Mouse (Mus musculus) heart, embryonic 10.5 days (tissue): ENCODE data around the gene Pparg. TPM values are rescaled to one million over a fixed set of nuclear protein-coding genes. Genes with fewer than 3 reads are reported as not detected.

Experiments used
- DNase-seq: peaks from one replicate; pipeline ENCODE4 v3.0.0-alpha.2; 2017; ENCODE audit warnings: low spot score
- H3K27ac ChIP-seq: fragments of 300-500 bp; sonication (generic); 2 replicates; pipeline ENCODE4 v1.5.1; 2016; ENCODE audit warnings: mild to moderate bottlenecking
- H3K27me3 ChIP-seq: fragments of 300-500 bp; sonication (generic); 2 replicates; pipeline ENCODE4 v1.6.1; 2016; ENCODE audit warnings: mild to moderate bottlenecking; ENCODE audit not compliant: poor library complexity, insufficient read depth, severe bottlenecking
- H3K36me3 ChIP-seq: fragments of 300-500 bp; sonication (generic); 2 replicates; pipeline ENCODE4 v1.6.1; 2016; ENCODE audit warnings: mild to moderate bottlenecking, moderate library complexity
- H3K4me1 ChIP-seq: fragments of 300-500 bp; sonication (generic); 2 replicates; pipeline ENCODE4 v1.6.1; 2016; ENCODE audit warnings: mild to moderate bottlenecking
- H3K4me3 ChIP-seq: fragments of 300-500 bp; sonication (generic); 2 replicates; pipeline ENCODE4 v1.5.1; 2016; ENCODE audit warnings: mild to moderate bottlenecking, moderate library complexity
- H3K9me3 ChIP-seq: fragments of 300-500 bp; sonication (generic); 2 replicates; pipeline ENCODE4 v1.6.1; 2016; ENCODE audit warnings: mild to moderate bottlenecking, moderate library complexity
- WGBS: fragments of 180-500 bp; shearing (Covaris S2); methylation state at CpG from one replicate; pipeline ENCODE4 v1.1.7; 2016; 5-methylcytosine and 5-hydroxymethylcytosine counted together
- polyA plus RNA-seq: library from polyadenylated mRNA; unstranded; fragments of >200 nt; fragmentation: Nextera tagmentation; extraction: Ambion mirVana; gene quantifications from 2 replicates; pipeline ENCODE4 v1.2.1, GENCODE M21; 2016

Gene Pparg
- polyA plus RNA-seq, 1 experiment from 2014 or later = 0.88 TPM

DNA sequence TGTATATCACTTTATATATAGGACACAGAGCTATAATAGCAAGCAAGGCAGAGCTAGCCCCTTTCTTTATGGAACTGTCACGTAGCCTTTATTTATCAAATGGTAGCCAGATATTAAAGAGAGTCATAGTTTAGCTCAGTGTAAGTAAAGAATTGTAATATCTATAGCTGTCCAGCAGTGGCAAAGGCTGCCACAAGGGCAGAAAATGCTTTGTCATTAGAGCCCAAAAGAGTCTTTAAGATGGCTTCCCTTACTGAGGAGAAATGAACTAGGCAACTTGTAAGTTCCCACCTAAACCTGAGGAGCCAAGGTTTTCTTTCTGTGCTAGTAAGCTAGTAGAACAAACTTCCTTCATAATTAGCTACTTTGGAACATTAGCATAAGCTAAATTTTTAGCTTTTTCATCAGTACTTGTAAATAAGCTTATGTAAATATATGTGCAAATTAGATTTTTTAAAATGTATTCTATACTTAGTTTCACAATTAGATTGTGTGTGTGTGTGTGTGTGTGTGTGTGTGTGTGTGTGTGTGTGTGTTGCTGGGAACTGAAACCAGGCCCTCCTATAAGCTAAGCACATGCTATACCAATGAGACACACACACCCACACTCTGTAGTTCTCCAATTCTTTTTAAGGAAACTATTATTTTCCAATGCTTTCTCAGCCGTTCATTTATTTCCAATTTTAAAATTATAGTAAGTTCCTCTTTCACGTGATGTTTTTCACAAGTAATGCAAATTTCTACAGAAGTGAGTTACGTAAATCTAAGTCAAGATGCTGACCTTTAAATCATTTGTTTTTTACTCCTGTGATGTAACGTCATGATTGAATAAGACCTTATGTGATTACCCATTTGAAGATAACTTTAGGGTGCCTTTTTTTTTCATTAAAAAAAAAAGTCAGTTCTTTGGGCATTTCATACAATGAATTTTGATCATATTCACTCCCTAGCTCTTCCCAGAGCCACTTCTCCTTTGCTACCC is 14.4 kb downstream of the Pparg start:
- 80% methylated on average over 5 of the region's 5 CpGs for WGBS
- H3K27ac ChIP-seq = no peak overlapping the region
- H3K4me1 ChIP-seq = no peaks in the 10 kb centered on the region
- no peak for DNase-seq
- H3K36me3 ChIP-seq = no peaks in the 10 kb centered on the region
- H3K4me3 ChIP-seq = no peak overlapping the region
- no peaks in the 10 kb centered on the region for H3K27me3 ChIP-seq
- no peaks in the 10 kb centered on the region for H3K9me3 ChIP-seq

GRCm38 (mm10) chr6:115380596-115380995 is 19.8 kb downstream of the Pparg start:
- no peak for DNase-seq
- H3K4me3 ChIP-seq = no peak overlapping the region
- H3K27ac ChIP-seq = no peak overlapping the region
- H3K36me3 ChIP-seq = no peaks in the 10 kb centered on the region
- 92% methylated on average over 5 of the region's 5 CpGs for WGBS
- H3K27me3 ChIP-seq = no peaks in the 10 kb centered on the region
- no peaks in the 10 kb centered on the region for H3K9me3 ChIP-seq
- H3K4me1 ChIP-seq = no peaks in the 10 kb centered on the region

DNA sequence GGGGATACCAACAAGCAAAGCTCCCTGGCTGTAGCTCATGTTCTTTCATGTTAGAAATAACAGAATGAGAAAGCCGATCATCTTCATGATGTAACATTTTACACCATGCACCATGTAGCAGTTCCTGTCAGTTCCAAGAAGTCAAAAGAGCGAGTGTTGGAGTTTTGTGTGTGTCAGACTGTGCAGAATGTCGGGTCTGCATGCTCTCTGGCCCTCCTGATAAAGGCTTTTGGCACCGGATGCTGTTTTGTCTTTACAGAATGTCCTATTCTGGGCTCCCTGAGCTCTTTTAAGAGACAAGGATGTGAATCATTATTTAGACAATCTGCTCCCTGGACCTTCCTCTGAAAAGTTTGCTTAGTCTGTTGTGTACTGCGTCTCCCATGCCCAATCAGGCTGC is 22.0 kb downstream of the Pparg start:
- Histone ChIP-seq H3K4me3 (no peak overlapping the region), H3K27me3 (no peaks in the 10 kb centered on the region), H3K36me3 (no peaks in the 10 kb centered on the region), H3K27ac (no peak overlapping the region), H3K9me3 (no peaks in the 10 kb centered on the region), H3K4me1 (no peaks in the 10 kb centered on the region)
- DNase-seq = no peak
- 58% methylated on average over 5 of the region's 5 CpGs for WGBS

- 86% methylated on average over 4 of the region's 4 CpGs for WGBS
- Histone ChIP-seq H3K27ac (no peak overlapping the region), H3K27me3 (no peaks in the 10 kb centered on the region)
Observed at GRCm38 (mm10) chr6:115389945-115390540, 29.3 kb downstream of the Pparg start.

GRCm38 (mm10) chr6:115396911-115397310 is 36.2 kb downstream of the Pparg start:
- no peak overlapping the region for H3K27ac ChIP-seq
- no peaks in the 10 kb centered on the region for H3K27me3 ChIP-seq
- no peaks in the 10 kb centered on the region for H3K4me1 ChIP-seq
- H3K36me3 ChIP-seq = no peaks in the 10 kb centered on the region
- 46% methylated on average over 3 of the region's 3 CpGs for WGBS
- no peak overlapping the region for H3K4me3 ChIP-seq
- H3K9me3 ChIP-seq = no peaks in the 10 kb centered on the region
- no peak for DNase-seq

More at GRCm38 (mm10) chr6:115389945-115390540, 29.3 kb downstream of the Pparg start:
- Histone ChIP-seq H3K4me1 (no peaks in the 10 kb centered on the region), H3K36me3 (no peaks in the 10 kb centered on the region), H3K9me3 (no peaks in the 10 kb centered on the region), H3K4me3 (no peak overlapping the region)
- no peak for DNase-seq

GRCm38 (mm10) chr6:115404354-115404753 is 43.6 kb downstream of the Pparg start:
- Histone ChIP-seq H3K27me3 (no peaks in the 10 kb centered on the region), H3K36me3 (no peaks in the 10 kb centered on the region), H3K9me3 (no peaks in the 10 kb centered on the region), H3K27ac (no peak overlapping the region), H3K4me1 (no peaks in the 10 kb centered on the region), H3K4me3 (no peak overlapping the region)
- no peak for DNase-seq
- 80% methylated on average over 2 of the region's 2 CpGs for WGBS

DNA sequence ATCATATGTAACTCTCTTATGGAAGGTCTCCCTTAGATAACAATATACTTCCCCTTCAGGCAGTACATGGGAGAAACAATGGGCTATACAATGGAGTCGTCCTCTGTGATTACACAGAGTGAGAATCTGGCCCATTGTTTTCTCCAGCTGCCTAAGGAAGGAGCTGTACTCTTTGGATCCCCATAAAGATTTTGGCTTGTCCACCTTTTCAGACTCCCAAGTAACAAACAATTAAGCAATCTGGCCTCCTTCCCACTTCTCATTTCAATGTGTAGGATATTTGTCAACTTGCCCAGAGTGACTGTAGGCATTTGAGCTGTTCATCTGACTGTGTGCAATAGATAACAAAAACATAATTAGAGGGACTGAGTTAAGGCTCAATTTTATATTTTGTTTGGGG is 50.7 kb downstream of the Pparg start:
- H3K4me1 ChIP-seq = no peaks in the 10 kb centered on the region
- no peak for DNase-seq
- no peaks in the 10 kb centered on the region for H3K27me3 ChIP-seq
- H3K9me3 ChIP-seq = no peaks in the 10 kb centered on the region
- H3K4me3 ChIP-seq = no peak overlapping the region
- 41% methylated on average over 1 of the region's 1 CpGs for WGBS
- H3K27ac ChIP-seq = no peak overlapping the region
- H3K36me3 ChIP-seq = no peaks in the 10 kb centered on the region

DNA sequence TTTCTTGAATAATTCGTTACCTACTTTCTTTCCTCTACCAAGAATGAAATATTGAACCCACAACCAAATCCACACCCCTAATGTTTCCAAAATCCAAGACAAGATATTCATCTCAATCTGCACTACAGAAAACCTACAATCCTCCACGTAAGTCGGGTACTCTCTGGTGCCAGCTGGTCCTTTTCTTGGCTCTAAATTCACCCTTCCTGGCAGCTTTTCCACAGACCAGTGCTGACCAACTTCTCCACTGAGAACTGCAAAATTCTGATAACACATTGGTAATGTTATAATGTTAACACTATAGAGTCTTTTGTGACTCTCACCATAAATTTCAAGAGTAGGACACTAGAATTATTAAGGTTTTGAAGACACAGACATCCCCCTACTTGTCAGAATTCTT is 57.4 kb downstream of the Pparg start:
- H3K4me1 ChIP-seq = no peaks in the 10 kb centered on the region
- H3K4me3 ChIP-seq = no peak overlapping the region
- whole genome bisulfite sequencing = 87% methylated on average over 3 of the region's 3 CpGs
- H3K9me3 ChIP-seq = no peaks in the 10 kb centered on the region
- no peaks in the 10 kb centered on the region for H3K27me3 ChIP-seq
- no peak for DNase-seq
- H3K36me3 ChIP-seq = no peaks in the 10 kb centered on the region
- H3K27ac ChIP-seq = no peak overlapping the region

- Histone ChIP-seq H3K27me3 (no peaks in the 10 kb centered on the region), H3K9me3 (no peaks in the 10 kb centered on the region), H3K36me3 (no peaks in the 10 kb centered on the region), H3K4me3 (no peak overlapping the region), H3K27ac (no peak overlapping the region), H3K4me1 (no peaks in the 10 kb centered on the region)
- DNase-seq = no peak
- 71% methylated on average over 3 of the region's 3 CpGs for WGBS
Observed at GRCm38 (mm10) chr6:115418964-115419363, 58.2 kb downstream of the Pparg start.

- no peaks in the 10 kb centered on the region for H3K36me3 ChIP-seq
Observed at GRCm38 (mm10) chr6:115420963-115421362, 60.2 kb downstream of the Pparg start.

DNA sequence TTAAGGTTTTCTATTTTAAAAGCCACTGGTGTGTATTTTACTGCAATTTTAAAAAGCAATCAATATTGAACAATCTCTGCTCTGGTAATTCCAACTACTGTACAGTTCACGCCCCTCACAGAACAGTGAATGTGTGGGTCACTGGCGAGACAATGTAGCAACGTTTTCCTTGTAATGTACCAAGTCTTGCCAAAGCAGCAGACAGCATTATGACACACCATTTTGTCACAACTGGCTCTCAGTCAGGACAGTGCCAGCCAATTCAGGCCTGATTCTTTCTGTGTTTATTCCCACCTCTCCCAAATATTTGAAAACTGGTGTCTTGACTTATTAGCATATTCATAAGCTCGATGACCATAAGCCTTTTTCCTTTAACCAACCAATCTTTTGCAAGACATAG is 60.9 kb downstream of the Pparg start:
- Histone ChIP-seq H3K27me3 (no peaks in the 10 kb centered on the region), H3K36me3 (no peaks in the 10 kb centered on the region), H3K27ac (no peak overlapping the region), H3K4me1 (no peaks in the 10 kb centered on the region), H3K9me3 (no peaks in the 10 kb centered on the region), H3K4me3 (no peak overlapping the region)
- 77% methylated on average over 4 of the region's 4 CpGs for WGBS
- no peak for DNase-seq

More at GRCm38 (mm10) chr6:115420963-115421362, 60.2 kb downstream of the Pparg start:
- WGBS = 51% methylated on average over 1 of the region's 1 CpGs
- no peaks in the 10 kb centered on the region for H3K4me1 ChIP-seq
- H3K27me3 ChIP-seq = no peaks in the 10 kb centered on the region
- no peak overlapping the region for H3K4me3 ChIP-seq
- no peak overlapping the region for H3K27ac ChIP-seq
- DNase-seq = no peak
- no peaks in the 10 kb centered on the region for H3K9me3 ChIP-seq

GRCm38 (mm10) chr6:115424433-115424832 is 63.7 kb downstream of the Pparg start:
- Histone ChIP-seq H3K4me3 (no peak overlapping the region), H3K36me3 (no peaks in the 10 kb centered on the region), H3K27ac (no peak overlapping the region), H3K9me3 (no peaks in the 10 kb centered on the region), H3K27me3 (no peaks in the 10 kb centered on the region), H3K4me1 (no peaks in the 10 kb centered on the region)
- WGBS = 82% methylated on average over 3 of the region's 3 CpGs
- no peak for DNase-seq

DNA sequence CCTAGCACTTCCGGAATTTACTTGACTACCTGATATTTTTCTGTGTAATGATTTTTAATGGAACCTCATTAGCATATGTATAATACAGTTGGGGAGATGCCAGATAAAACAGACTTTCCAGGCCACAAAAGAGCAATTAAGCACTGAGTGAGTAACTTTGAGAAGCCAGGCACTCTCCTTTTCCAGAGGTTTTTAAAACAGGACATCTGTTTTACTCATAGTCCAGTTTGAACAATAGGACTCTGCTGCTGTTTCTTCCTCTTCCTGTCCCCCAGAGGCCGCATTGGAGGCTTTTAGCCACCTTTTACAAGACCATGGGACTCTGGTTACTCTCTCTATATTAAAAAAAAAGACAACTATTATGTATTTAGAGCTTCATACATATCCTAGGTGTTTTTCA is 72.0 kb downstream of the Pparg start:
- Histone ChIP-seq H3K36me3 (no peaks in the 10 kb centered on the region), H3K9me3 (no peaks in the 10 kb centered on the region), H3K27ac (no peak overlapping the region), H3K4me3 (no peak overlapping the region), H3K27me3 (no peaks in the 10 kb centered on the region), H3K4me1 (no peaks in the 10 kb centered on the region)
- DNase-seq = no peak
- 65% methylated on average over 2 of the region's 2 CpGs for WGBS
